Mouse (Mus musculus): ENCODE measurements around the gene Cbl. TPM values are rescaled to one million over a fixed set of nuclear protein-coding genes. Genes with fewer than 3 reads are reported as not detected.
A peak's percentile ranks its signal among the peaks of the same experiment; 100 is the strongest.

Gene Cbl
- polyA plus RNA-seq, 1 experiment = 3.9 TPM

- Histone ChIP-seq H3K9me3 (no peaks in the 10 kb centered on the region), H3K36me3 (replicated peaks; ENCODE audit: low read length) (peaks cover 34% of the 10 kb centered on the region), H3K4me1 (peaks cover 64% of the 10 kb centered on the region), H3K4me3 (replicated peaks) (peak overlapping the region; percentile 97), H3K27me3 (replicated peaks) (no peaks in the 10 kb centered on the region)
- no peak for TF ChIP-seq FLI1 (IDR thresholded peaks at IDR 0.05; ENCODE audit: low read length)
- no peak for TF ChIP-seq GATA1 (IDR thresholded peaks at IDR 0.05; ENCODE audit: borderline replicate concordance, low read length)
These were observed 2.2 kb downstream of the Cbl start for GRCm38 (mm10) chr9:44231609-44232008.

- Histone ChIP-seq H3K4me3 (replicated peaks) (peak overlapping the region; percentile 89), H3K4me1 (peaks cover 88% of the 10 kb centered on the region), H3K36me3 (replicated peaks; ENCODE audit: low read length) (peaks cover 46% of the 10 kb centered on the region), H3K27me3 (replicated peaks) (no peaks in the 10 kb centered on the region), H3K9me3 (no peaks in the 10 kb centered on the region)
- TF ChIP-seq FLI1 (IDR thresholded peaks at IDR 0.05; ENCODE audit: low read length) (no peak), GATA1 (IDR thresholded peaks at IDR 0.05; ENCODE audit: borderline replicate concordance, low read length) (no peak)
These were observed 7.9 kb downstream of the Cbl start for GRCm38 (mm10) chr9:44225993-44226392.

DNA sequence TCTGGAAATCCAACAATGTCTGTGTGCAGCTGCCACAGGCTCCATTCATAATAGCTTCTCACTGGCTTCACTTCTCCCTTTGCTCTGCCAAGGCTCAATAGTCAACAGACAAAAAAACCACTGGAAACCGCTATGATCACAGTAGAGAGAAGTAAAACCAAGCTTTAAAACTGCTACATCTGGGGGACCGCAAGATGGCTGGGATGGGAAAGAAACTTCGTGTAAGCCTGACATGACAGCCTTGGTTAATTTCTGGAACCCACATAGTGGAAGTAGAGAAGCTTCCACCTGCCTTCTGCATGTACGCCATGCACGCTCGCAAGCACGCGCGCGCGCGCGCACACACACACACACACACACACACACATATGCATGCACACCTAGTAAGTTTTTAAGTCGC, 20.3 kb downstream of the Cbl start:
- Histone ChIP-seq H3K4me1 (peaks cover 31% of the 10 kb centered on the region), H3K36me3 (replicated peaks; ENCODE audit: low read length) (peaks cover 37% of the 10 kb centered on the region), H3K9me3 (peaks cover 5% of the 10 kb centered on the region; the same call in 1 of the 2 replicates), H3K4me3 (replicated peaks) (peak overlapping the region; percentile 69), H3K27me3 (replicated peaks) (no peaks in the 10 kb centered on the region)
- TF ChIP-seq FLI1 (IDR thresholded peaks at IDR 0.05; ENCODE audit: low read length) (no peak), GATA1 (IDR thresholded peaks at IDR 0.05; ENCODE audit: borderline replicate concordance, low read length) (no peak)

DNA sequence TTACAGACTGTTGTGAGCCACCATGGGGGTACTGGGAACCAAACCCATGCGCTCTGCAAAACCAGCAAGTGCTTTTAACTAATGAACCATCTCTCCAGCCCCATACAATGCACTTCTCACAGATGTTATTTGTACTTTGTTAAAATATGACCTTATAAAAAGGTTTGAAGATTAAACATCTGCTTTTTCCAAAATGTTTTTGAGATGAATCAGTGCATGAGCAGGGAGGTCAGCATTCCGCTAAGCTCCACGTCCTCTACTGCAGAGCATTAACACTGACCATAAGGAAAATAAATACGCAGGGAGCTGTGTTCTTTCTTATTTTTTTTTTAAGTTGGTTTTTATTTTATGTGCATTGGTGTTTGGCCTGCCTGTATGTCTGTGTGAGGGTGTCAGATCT, 21.4 kb downstream of the Cbl start:
- TF ChIP-seq FLI1 (IDR thresholded peaks at IDR 0.05; ENCODE audit: low read length) (no peak), GATA1 (IDR thresholded peaks at IDR 0.05; ENCODE audit: borderline replicate concordance, low read length) (no peak)
- peaks cover 5% of the 10 kb centered on the region; the same call in 1 of the 2 replicates for H3K9me3 ChIP-seq
- peaks cover 36% of the 10 kb centered on the region for H3K4me1 ChIP-seq
- H3K36me3 ChIP-seq (replicated peaks; ENCODE audit: low read length) = peaks cover 42% of the 10 kb centered on the region
- no peak overlapping the region for H3K4me3 ChIP-seq (replicated peaks)
- H3K27me3 ChIP-seq (replicated peaks) = no peaks in the 10 kb centered on the region

- H3K36me3 ChIP-seq (replicated peaks; ENCODE audit: low read length) = peaks cover 64% of the 10 kb centered on the region
- no peak overlapping the region for H3K4me3 ChIP-seq (replicated peaks)
- peaks cover 63% of the 10 kb centered on the region for H3K4me1 ChIP-seq
- no peaks in the 10 kb centered on the region for H3K27me3 ChIP-seq (replicated peaks)
- TF ChIP-seq GATA1 (IDR thresholded peaks at IDR 0.05; ENCODE audit: borderline replicate concordance, low read length) = no peak
- TF ChIP-seq FLI1 (IDR thresholded peaks at IDR 0.05; ENCODE audit: low read length) = no peak
- H3K9me3 ChIP-seq = peaks cover 12% of the 10 kb centered on the region; the same call in 1 of the 2 replicates
These were observed 24.4 kb downstream of the Cbl start for GRCm38 (mm10) chr9:44209416-44209815.

DNA sequence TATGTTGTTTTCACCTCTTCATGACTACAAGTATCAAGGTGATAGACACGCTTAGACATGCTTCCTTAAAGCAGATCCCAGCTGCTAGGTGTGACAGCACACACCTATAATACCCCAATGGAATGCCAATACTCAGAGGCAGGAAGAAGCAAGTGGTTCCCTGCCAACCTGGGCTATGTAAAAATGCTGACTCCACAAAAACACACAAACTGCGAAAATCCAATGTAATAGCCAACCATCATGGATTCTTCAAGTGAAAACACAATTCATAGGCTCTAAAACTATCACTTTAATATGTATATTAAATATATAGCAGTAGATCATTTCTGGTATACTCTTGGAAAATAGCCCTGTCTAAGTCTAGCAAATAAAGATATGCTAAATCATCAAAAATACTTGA, 26.0 kb downstream of the Cbl start:
- Histone ChIP-seq H3K4me1 (peaks cover 57% of the 10 kb centered on the region), H3K27me3 (replicated peaks) (no peaks in the 10 kb centered on the region), H3K9me3 (peaks cover 16% of the 10 kb centered on the region; the same call in 1 of the 2 replicates), H3K36me3 (replicated peaks; ENCODE audit: low read length) (peaks cover 70% of the 10 kb centered on the region), H3K4me3 (replicated peaks) (no peak overlapping the region)
- TF ChIP-seq FLI1 (IDR thresholded peaks at IDR 0.05; ENCODE audit: low read length) (no peak), GATA1 (IDR thresholded peaks at IDR 0.05; ENCODE audit: borderline replicate concordance, low read length) (no peak)

GRCm38 (mm10) chr9:44200458-44200857, 33.4 kb downstream of the Cbl start:
- no peaks in the 10 kb centered on the region for H3K27me3 ChIP-seq (replicated peaks)
- H3K36me3 ChIP-seq (replicated peaks; ENCODE audit: low read length) = peaks cover 93% of the 10 kb centered on the region
- TF ChIP-seq FLI1 (IDR thresholded peaks at IDR 0.05; ENCODE audit: low read length) (no peak), GATA1 (IDR thresholded peaks at IDR 0.05; ENCODE audit: borderline replicate concordance, low read length) (no peak)
- H3K4me1 ChIP-seq = peaks cover 56% of the 10 kb centered on the region
- H3K9me3 ChIP-seq = peaks cover 10% of the 10 kb centered on the region; the same call in 1 of the 2 replicates
- no peak overlapping the region for H3K4me3 ChIP-seq (replicated peaks)

DNA sequence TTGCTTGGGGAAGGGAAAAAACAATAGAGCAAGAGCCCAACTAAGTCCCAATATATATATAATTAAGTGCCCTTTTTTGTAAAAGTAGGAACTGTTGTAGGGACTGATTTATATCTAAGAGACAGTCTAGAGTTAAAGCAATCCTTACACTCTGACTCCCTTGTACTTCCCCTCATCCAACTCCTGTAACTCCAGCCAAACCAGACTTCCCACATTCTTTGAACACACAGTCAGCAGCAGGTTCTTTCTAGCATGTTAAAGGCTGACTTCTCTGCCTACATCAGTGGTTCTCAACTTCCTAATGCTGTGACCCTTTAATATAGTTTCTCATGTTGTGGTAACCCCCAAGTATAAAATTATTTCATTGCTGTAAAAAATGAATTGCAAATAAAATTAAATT, 34.3 kb downstream of the Cbl start:
- Histone ChIP-seq H3K4me3 (replicated peaks) (no peak overlapping the region), H3K36me3 (replicated peaks; ENCODE audit: low read length) (peaks cover 94% of the 10 kb centered on the region), H3K4me1 (peaks cover 57% of the 10 kb centered on the region), H3K27me3 (replicated peaks) (no peaks in the 10 kb centered on the region), H3K9me3 (peaks cover 8% of the 10 kb centered on the region; the same call in 1 of the 2 replicates)
- no peak for TF ChIP-seq FLI1 (IDR thresholded peaks at IDR 0.05; ENCODE audit: low read length)
- no peak for TF ChIP-seq GATA1 (IDR thresholded peaks at IDR 0.05; ENCODE audit: borderline replicate concordance, low read length)

DNA sequence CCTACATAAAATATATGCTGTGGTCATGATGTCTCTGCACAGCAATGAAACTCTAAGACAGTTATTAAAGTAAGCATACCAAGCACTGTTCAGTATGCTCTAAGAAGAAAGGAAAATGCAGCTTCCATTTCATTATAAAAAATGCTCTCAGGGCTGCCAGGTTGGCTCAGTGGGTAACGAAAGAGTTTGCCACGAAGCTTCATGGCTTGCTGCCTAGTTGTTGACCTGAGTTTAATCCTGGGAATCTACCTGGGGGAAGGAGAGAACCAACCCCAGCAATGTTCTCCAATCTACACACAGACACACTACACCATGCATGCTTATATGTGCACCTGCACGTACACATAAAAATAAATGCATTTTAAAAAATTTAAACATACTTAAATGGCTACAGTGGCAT, 34.7 kb downstream of the Cbl start:
- Histone ChIP-seq H3K27me3 (replicated peaks) (no peaks in the 10 kb centered on the region), H3K9me3 (peaks cover 4% of the 10 kb centered on the region; the same call in 1 of the 2 replicates), H3K4me3 (replicated peaks) (no peak overlapping the region), H3K36me3 (replicated peaks; ENCODE audit: low read length) (peaks cover 94% of the 10 kb centered on the region), H3K4me1 (peaks cover 57% of the 10 kb centered on the region)
- no peak for TF ChIP-seq GATA1 (IDR thresholded peaks at IDR 0.05; ENCODE audit: borderline replicate concordance, low read length)
- TF ChIP-seq FLI1 (IDR thresholded peaks at IDR 0.05; ENCODE audit: low read length) = no peak

- Histone ChIP-seq H3K4me3 (replicated peaks) (no peak overlapping the region), H3K9me3 (no peaks in the 10 kb centered on the region), H3K36me3 (replicated peaks; ENCODE audit: low read length) (peaks cover 98% of the 10 kb centered on the region), H3K4me1 (peaks cover 80% of the 10 kb centered on the region), H3K27me3 (replicated peaks) (no peaks in the 10 kb centered on the region)
- no peak for TF ChIP-seq GATA1 (IDR thresholded peaks at IDR 0.05; ENCODE audit: borderline replicate concordance, low read length)
- no peak for TF ChIP-seq FLI1 (IDR thresholded peaks at IDR 0.05; ENCODE audit: low read length)
These were observed 37.5 kb downstream of the Cbl start for GRCm38 (mm10) chr9:44196354-44196753.

GRCm38 (mm10) chr9:44194000-44194399, 39.8 kb downstream of the Cbl start:
- peaks cover 70% of the 10 kb centered on the region for H3K4me1 ChIP-seq
- H3K36me3 ChIP-seq (replicated peaks; ENCODE audit: low read length) = peaks cover 95% of the 10 kb centered on the region
- H3K4me3 ChIP-seq (replicated peaks) = no peak overlapping the region
- TF ChIP-seq FLI1 (IDR thresholded peaks at IDR 0.05; ENCODE audit: low read length) (no peak), GATA1 (IDR thresholded peaks at IDR 0.05; ENCODE audit: borderline replicate concordance, low read length) (no peak)
- H3K27me3 ChIP-seq (replicated peaks) = no peaks in the 10 kb centered on the region
- no peaks in the 10 kb centered on the region for H3K9me3 ChIP-seq

All from megakaryocyte, embryonic 14.5 days (primary cell).